Mouse (Mus musculus) kidney, postnatal 36 days (tissue): Measurements from ENCODE around the gene Vps29.

Experiments used
- DNase-seq, 2 experiments: peaks; one replicate each; pipeline ENCODE4 v3.0.0; 2021 to 2022; ENCODE audit warnings: mixed read lengths in 2 of 2

Gene Vps29

DNA sequence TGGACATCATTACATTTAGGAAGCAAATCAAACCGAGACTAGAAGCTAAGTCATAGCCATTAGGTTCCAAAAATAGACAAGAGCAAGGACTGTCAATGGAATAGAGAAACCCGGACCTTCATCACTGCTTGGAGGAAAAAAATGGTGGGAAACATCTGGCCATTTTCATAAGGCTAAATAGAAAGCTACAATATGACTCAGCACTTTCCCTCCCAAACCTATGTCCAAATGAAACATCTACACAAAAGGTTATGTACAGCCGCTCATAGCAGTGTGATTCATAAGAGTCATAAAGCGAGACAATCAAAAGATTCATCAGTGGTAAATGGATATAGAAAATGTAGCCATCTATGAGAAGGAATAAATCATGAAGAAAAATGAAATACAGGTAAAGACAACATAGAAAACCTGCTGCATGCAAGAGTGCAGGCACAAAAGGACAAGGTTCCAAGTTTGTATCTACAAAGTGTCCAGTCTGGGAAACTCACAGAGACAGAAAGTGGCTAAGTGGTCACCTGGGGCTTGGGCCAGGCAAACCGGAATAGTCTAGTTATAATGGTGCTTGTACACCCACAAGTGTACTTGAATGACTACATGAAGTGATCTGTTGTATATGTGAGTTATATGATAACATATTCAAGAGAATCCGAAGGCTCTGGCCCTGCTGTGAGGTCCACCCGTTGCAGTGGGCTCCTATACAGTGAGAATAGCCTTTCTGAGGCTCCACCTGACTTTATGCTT lies 17.4 kb upstream of the Vps29 start:
- no peak for DNase-seq

DNA sequence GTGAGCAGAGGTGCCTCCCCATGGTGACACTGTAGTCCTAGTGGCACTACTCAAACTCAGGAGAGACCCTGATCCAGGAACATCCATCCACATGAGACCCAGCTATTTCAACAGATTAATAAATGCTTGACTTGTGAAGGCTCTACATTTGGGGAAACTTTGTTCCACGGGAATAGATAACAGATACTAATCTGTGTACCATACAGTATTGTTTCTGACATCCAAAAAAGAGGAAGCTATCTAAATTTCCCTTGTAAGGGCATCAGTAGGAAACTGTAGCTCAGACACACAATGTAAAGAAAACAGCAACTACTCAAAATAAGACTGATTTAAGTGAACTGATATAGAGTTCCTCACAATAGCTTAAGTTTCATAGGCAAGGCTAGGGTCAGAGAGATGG lies 11.3 kb upstream of the Vps29 start:
- DNase-seq: no peak

DNA sequence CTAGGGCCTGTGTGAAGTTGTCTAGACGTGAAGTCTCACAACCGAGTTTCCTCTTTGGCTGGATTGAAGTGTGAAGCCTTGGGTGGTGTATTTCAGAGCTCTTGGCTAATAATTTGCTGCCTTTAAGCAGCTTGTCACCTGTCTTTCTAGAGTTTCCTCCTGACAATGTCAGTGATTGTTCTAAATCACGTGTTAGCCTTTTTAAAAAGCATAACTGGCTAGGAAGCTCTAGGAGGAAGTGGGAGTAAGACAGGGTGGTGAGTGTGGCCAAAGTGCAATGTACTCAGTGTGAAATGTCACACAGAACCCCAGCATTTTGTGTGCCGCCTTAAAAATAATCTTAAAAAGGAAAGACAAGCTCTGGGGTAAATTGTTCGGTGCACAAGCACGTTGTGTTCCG lies 10.4 kb upstream of the Vps29 start:
- DNase-seq: no peak

DNA sequence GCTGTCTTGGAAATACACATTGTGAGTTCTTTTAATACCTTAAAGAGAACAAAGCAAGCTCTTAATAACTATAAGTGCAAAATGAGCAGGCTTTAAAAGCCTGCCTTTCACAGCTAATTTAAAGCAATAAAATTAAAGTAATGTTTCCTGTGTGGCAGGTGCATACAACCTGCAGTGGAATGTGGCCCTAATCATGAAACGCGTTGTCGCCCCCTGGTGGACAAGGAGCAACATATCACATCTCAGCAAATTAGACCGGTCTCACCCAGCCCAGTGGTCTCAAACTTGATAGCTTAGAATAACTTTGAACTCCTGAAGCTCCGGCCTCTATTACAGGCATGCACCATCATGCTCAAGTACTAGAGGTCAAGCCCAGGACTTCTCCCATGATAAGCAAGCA lies 9.9 kb upstream of the Vps29 start:
- DNase-seq: peak; percentile 68 to 91

DNA sequence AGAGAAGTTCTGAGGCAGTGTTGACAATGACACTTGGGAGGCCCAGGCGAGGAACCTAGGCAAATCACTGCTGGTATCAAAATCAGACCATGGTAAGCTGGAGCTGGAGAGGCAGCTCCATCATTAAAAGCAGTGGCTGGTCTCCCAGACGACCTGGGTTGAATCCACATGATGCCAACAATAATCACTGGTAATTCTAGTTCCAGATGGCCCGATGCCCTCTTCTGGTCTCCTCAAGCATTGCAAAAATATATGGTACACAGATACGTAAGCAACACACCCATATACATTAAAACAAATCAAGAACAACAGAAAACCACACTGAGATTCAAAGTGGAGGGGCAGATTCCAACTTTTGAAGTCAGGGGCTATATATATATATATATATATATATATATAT lies 8.4 kb upstream of the Vps29 start:
- DNase-seq: no peak

DNA sequence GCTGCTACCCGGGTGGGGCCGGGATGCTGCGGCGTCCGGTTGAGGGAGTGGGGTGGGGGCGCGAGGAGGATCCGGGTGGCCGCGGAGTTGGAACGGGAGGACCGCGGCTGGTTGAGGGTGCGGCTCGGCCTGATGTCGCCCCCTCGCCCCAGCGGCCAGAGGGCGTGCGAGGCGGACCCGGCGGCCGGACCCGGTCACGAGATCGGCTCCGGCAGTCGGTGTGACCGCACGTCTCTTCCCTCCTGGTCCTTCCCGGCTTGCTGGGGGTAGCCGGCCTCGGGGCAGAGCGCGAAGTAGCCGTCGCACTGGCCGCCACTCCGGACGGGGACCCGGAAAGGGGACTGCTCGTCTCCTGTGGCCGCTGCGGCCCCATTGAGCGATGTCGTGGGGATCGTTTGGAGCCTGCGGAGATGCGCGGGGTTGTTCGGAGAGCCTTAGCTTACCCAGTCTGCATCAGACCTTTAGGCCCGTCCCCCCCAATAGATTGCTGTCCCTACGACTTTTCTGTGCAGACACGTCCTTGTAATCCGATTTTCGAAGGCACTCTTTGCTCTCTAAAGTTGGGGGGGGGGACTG lies 411 bp downstream of the Vps29 start:
- no peak for DNase-seq

DNA sequence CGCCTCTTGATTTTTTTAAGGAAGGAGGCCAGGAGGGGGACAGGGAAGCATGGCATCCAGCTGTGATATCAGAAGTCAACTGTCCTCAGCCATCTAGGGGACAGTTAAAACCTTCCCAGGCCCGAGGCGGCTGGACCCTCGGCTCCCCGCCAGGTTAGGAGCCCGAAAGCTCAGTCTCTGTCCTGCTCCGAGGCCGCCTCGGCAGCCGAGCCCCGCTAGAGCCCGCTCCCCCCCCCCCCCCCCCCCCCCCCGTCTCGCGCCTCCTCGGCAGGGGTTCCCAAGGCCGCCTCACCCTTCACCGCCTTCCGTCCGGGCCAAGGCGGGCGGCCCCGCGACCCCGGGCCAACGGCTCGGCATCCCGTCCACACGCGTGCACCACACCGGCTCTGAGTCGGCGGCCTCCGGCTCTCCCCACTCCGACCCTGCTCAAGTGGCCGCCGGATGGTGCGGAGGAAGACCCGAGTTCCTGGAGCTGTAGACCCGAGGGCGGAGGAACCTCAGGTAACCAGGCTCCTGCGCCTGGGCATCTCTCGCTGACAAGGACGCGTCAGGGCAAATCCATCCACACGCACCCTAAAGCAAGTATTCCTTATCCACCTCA lies 17.5 kb downstream of the Vps29 start, which contains the start of gene Gpn3:
TSS of gene Gpn3 (plus strand) at position 286 of the 601 bp plus-strand sequence.
- peak in 1 of 2 experiments; percentile 14 for DNase-seq

DNA sequence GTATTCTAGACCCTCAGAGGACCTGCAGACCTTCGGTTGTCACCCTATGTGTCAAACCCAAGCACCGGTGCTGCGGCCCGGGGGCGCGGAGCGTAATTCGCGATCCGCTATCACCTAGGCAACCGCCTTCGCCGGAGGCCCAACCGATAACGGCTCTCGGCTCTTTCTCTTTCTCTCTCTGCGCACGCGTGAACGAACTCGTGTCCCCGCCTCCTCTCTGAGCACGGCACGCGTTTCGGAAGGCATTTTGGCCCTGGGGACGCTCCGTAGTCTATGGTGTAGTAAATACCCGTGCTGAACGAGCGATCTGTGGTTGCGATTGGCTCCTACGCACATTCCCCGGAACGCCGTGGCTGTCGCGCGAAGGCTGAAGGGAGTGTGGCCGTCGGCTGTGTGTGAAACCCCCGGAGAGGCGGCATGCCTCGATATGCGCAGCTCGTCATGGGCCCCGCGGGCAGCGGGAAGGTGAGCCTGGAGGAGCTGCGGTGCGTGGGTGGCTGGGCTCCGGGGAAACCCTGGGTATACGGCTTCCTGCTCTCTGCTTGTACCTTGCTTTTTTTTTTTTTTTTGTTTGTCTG lies 18.1 kb downstream of the Vps29 start, which contains the start of gene Fam216a:
TSS of gene Fam216a (minus strand) at position 173 of the 578 bp plus-strand sequence.
- DNase-seq: peak; percentile 99 to 100

DNA sequence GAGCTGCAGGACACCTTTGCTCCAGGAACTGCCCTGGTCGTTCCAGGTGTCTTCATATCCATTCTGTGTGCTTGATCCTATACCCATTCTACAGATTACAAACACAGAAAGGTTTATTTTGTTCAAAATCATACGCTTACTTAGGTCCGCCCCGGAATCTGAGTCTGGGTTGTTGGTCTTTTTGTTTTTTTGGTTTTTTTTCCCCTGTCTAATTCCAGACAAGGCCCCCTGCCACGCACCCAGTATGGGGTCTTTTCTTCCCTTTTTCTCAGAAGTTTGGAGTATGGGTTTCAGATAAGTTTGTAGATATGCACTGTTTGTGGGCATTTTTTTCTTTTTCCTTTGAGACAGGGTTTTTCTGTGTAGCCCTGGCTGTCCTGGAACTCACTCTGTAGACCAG lies 18.7 kb downstream of the Vps29 start:
- no peak for DNase-seq

DNA sequence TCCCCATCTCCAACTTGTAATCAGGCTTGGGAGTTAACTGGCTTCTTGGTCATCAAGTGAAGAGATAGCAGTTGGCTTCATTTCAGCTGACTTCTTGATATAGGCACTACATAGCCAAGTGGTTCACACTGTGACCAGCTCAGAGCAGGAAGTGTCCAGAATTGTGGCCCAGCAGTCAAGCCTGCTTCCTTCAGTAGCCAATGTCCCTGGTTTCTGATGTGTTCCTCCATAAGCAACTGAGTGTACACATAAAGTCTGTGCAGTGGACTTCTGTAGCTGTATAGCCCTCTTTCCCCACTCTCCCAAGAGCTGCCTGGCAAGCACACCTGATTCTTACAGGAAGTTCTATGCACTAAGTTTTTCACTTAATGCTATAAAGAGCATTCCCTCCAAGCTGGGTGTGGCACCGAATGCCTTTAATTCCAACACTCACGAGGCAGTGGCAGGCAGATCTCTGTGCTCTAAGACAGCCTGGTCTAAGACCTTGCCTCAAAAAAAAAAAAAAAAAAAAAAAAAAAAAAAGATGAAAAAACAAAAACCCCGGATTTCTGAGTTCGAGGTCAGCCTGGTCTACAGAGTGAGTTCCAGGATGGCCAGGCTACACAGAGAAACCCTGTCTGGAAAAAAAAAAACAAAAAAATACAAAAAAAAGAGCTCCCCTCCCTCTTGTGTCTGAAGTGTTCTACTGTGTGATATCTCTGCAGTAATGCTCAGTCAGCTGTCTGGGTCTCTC lies 23.1 kb downstream of the Vps29 start:
- no peak for DNase-seq

DNA sequence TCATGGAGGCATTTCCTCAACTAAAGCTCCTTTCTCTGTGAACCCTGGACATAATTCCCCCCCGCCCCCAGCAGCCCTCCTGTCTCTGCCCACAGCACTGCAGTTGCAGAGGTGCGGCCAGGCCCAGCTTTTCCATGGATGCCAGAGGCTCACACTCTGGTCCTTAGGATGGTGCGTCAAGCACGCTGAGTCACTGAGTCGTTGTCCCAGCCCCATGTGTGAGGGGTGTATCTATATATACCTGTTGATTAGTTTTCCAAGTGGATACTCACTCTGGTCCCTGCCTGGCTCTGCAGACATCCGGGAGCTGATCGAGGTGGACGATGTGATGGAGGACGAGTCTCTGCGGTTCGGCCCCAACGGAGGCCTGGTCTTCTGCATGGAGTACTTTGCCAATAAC lies 24.0 kb downstream of the Vps29 start:
- DNase-seq: no peak

DNA sequence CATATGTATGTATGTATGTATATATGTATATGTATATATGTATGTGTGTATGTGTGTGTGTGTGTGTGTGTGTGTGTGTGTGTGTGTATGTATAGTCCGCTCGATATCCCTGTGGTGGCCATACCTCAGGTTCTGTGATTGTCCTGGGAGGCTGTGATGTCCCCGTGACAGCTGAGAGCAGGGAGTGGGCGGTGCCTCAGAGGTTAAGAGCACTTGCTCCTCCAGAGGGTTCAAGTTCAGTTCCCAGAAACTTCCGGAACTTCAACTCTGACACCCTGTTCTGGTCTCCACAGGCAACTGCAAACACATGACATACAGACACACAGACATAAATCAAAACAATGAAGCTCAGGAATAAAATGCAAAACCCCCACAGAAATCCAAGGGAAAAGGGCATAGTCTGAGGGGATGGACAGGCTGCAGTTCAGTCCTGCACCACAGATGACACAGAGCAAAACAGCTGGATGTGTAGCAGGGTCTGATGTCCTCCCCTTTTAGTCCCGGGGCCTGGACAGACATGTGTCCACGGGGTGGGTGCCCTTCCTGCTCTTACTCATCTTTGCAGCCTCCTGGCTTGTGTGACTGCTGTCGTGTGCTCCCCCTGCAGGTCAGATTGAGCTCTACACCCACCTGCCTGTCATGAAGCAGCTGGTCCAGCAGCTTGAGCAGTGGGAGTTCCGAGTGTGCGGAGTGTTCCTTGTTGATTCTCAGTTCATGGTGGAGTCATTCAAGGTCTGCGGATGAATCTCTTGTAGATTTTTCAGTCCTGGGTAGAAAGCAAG lies 25.4 kb downstream of the Vps29 start:
- peak; percentile 77 to 87 for DNase-seq

DNA sequence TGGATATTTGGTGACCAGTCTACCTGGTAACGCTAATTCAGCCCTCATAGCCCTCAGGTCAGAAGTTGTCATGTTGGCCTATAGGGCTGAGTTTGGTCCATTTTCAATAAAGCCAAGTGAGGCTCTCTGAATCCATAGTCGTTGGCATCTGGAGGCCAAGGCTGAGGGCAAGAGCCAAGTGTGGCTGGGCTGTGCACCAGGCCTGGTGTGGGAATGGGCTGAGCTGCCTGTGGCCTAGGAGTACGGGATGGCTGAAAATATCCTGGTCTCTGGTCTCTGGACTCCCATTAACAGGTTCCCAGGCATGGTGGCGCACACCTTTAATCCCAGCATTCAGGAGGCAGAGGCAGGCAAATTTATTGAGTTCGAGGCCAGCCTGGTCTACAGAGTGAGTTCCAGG lies 35.8 kb downstream of the Vps29 start:
- no peak for DNase-seq

DNA sequence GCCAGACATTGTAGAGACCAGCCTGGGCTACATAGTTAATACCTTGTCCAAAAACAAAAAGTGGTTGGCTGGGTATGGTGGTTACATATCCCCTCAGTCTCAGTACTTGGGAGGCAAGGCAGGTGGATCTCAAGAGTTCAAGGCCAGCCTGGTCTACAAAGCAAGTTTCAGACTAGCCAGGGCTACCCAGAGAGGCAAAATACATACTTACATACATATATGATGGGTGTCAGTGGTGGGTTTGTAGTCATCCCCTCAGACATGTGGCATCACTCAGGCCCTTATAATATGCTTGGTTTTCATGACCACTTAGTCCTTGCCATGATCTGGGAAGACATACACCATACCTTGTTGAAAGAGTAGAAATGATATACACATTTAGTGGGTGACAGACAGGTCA lies 36.5 kb downstream of the Vps29 start:
- DNase-seq: no peak

DNA sequence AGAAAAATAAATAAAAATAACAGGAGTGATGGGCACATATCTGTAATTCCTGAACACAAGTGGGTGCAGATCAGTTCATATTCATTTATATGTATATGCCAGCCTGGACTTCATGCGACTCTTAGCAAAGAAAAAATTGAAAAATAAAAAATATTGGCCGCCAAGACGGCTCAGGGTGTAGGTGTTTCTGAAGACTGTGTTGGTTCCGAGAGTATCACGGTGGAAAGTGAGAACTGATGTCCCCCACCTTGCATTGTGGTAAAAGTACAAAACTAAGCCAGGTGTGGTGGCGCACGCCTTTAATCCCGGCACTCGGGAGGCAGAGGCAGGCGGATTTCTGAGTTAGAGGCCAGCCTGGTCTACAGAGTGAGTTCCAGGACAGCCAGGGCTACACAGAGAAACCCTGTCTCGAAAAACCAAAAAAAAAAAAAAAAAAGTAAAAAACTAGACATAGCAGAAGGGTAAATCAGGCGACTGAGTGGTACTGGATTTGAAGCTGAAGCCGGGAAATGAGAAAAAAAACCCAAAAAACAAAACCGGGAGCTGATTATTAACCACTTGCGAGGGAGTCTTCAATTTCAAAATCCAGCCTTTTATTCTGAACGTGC lies 37.1 kb downstream of the Vps29 start:
- DNase-seq: no peak

DNA sequence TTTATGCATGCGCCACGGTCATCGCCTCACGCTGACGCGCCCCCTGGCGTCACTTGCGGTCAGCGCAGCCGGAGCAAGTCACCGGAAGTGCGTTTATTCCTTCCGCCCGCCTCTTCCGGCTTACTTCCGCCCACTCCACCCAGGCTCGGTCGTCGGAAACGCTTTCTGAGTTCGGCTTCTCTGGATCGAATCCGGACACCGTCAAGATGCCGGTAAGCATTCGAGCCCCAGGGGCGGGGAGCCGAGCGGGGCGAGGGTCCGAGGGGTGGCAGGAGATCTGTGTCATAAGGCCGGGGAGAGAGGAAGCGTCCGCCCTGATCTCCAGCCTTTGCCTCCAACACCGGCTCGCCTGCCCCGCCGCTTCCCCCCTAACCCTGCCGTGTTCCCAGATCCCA lies 37.6 kb downstream of the Vps29 start, which contains the start of gene Arpc3:
TSS of gene Arpc3 (plus strand) at position 93 of the 395 bp plus-strand sequence.
- peak; percentile 91 to 96 for DNase-seq

DNA sequence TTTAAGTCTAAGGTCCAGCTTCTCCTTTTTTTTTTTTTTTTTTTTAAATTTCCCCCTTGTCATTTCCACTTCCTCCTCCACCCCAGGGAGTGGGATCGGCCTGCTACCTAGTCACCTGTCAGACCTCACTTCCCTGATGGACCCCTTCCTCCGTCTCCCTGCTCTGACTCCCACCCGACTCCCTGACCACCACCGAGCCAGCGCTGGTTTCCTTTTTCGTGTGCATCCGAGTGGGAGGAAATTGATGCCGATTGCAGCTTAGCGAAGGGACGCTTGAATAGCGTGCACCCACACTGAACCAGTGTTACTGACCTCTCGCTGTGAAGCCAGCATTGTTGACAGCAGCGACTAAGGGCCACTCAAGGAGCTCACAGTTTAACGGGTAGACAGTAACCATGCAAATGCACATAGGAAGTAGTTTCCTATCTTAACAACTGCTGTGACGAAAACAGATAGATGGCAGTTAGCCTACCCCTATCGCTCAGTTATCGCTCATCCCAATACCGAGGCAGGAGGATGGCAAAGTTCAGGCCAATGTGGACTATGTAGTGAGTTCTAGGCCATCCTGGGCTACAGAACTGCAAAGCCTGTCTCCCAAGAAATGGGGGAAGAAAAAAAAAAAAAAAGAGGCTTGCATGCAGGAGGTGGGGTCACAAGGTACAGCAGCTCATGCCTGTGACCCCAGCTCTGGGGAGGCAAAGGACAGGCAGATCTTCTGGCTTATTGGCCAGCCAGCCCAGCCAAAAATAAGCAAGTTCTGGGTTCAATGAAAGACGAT lies 38.2 kb downstream of the Vps29 start:
- peak; percentile 20 to 48 for DNase-seq

DNA sequence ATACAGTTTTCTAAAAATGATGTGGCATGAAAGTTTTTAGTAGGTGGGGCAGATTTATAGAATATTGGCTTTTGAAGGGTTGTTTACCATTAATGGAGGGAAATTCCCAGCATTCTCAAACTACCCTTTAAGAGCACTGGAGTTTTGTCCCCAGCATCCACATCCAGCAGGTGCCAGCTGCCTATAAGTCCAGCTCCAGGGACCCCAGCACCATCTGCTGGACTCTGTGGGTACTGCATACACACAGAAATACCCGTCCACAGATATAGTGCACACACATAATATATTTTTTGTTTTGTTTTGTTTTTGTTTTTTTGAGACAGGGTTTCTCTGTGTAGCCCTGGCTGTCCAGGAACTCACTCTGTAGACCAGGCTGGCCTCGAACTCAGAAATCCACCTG lies 39.7 kb downstream of the Vps29 start:
- peak; percentile 75 to 91 for DNase-seq

DNA sequence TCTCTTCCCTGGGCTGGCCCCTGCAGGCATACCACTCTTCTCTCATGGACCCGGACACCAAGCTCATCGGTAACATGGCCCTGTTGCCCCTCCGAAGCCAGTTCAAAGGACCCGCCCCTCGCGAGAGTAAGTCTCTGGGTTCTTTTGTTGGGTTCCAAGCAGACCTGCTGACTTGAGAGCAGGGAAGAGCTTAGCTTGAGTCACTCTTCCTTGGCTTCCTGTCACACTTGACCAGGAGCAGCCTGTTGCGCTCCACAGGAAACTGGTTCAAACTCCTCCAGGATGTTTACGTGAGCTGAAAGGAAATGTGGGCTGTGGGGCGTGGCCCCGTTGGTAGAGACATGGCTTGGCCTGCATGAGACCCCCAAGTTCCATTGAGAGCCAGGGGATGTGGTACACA lies 42.6 kb downstream of the Vps29 start:
- DNase-seq: peak; percentile 76 to 85

DNA sequence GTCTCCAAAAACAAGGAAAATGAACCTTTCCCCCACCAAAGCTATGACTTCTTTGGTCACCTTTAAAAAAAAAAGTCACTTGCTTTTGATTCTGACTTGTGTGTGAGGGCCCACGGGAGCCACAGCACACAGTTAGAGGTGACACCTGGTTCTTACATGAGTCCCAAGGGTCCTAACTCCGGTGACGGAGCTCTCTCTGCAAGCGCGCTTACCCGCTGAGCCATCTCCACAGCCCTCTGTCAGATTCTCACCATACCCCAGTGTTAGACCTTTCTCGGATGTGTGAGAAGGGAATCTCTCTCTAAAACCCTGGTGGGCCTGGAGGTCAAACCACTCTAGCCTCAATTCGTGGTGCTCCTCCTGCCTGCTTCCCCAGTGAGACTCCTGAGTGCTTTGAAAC lies 43.3 kb downstream of the Vps29 start:
- no peak for DNase-seq

DNA sequence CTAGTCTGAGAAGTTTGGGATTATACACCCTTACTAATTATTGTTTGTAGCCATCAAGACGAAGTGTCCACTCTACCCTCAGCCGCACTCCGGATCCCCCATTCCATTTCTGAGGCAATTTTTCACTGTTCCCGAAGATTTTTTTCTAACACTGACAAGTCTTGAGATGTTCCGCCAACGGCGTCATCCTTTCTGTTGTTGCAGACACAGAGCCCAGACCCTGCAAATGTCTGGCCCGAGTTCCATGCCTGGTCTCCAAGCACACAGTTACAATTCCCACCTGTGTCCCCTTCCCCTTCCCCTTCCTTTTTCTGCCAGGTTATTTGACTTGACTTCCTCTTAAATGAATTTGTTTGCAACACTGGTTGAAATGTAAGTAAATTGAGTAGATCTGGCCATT lies 45.7 kb downstream of the Vps29 start:
- DNase-seq: no peak
